Mouse (Mus musculus): ENCODE measurements at regions not wholly inside any gene's neighbourhood (a gene's known extent, or its start where the extent isn't known, plus 50 kb on each side); places are given as distances from the start of the nearest gene placed in this dataset.

DNA sequence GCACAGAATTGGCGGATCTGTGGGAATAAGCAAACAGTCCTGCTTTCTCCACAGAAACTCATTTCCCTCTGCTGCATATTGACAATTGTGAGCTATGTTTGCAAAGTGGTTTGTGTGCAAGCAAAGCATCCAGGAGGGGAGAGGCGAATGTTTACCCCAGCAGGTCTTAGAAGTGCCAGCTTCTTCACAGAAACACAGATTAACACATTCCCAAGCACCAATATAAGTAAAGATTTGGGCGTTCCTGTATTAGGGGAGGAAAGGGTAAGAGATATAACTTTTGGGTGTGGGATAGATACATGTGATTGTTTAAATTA, 249.0 kb downstream of the Plk2 start:
- TF ChIP-seq POLR2A (IDR thresholded peaks at IDR 0.05; ENCODE audit: low read depth, low read length) (no peak), CTCF (conservative IDR thresholded peaks at IDR 0.05; ENCODE audit: insufficient read depth, insufficient read length, low read depth, low read length) (no peak)

Measured in kidney, adult 2 months (tissue).